Mouse (Mus musculus) bone marrow, adult 2 months (tissue): ENCODE results near the gene Ccl5.

Experiments used
- CTCF ChIP-seq: fragments of 200-500 bp; IDR thresholded peaks from 2 replicates; pipeline ENCODE4 v1.5.1; 2011; ENCODE audit warnings: low read length, control low read depth; ENCODE audit not compliant: control insufficient read depth, insufficient read depth
- POLR2A ChIP-seq: fragments of 200-500 bp; IDR thresholded peaks from 2 replicates; pipeline ENCODE4 v1.6.1; 2011; ENCODE audit warnings: low read depth, mild to moderate bottlenecking, control low read depth, low read length, borderline replicate concordance; ENCODE audit not compliant: control insufficient read depth

- TF ChIP-seq CTCF (no peak), POLR2A (no peak)
Observed at GRCm38 (mm10) chr11:83536831-83537230, 6.5 kb upstream of the Ccl5 start.
